Mouse (Mus musculus): ENCODE data around the gene Atrnl1. TPM values are rescaled to one million over a fixed set of nuclear protein-coding genes. Genes with fewer than 3 reads are reported as not detected.

The Atrnl1 gene
- total RNA-seq, 1 experiment = 6.7 TPM

GRCm38 (mm10) chr19:57658111-57659091 is 47.6 kb downstream of the Atrnl1 start:
- in situ Hi-C loops (cut with MboI; ENCODE audit: low sequenced_read_pairs in 2 of 2, unreplicated experiment in 2 of 2) = no loop called here
- Histone ChIP-seq H3K36me3 (ENCODE audit: control insufficient read depth, insufficient read depth, low read length, poor library complexity, severe bottlenecking) (peaks cover 27% of the 10 kb centered on the region), H3K9ac (ENCODE audit: insufficient read depth, low read depth, low read length, poor library complexity, severe bottlenecking) (no peak overlapping the region), H3K27ac (ENCODE audit: insufficient read depth, low read depth, low read length, poor library complexity, severe bottlenecking) (no peak overlapping the region), H3K4me1 (ENCODE audit: control insufficient read depth in 2 of 2, insufficient read depth in 2 of 2, low read length in 2 of 2, poor library complexity in 1 of 2) (peaks cover 0 to 9% of the 10 kb centered on the region in 2 experiments; a peak in 1 of 4 replicates), H3K9me3 (ENCODE audit: control insufficient read depth, insufficient read depth, low read depth, low read length) (no peaks in the 10 kb centered on the region), H3K4me3 (ENCODE audit: insufficient read depth in 1 of 2, low read depth in 1 of 2, low read length in 2 of 2, poor library complexity in 1 of 2, severe bottlenecking in 1 of 2) (no peak overlapping the region)
- no peak for DNase-seq (ENCODE audit: low read depth, low spot score)
- TF ChIP-seq MAFK (IDR thresholded peaks at IDR 0.05; ENCODE audit: insufficient read depth, low read depth, low read length) (no peak), ZC3H11A (IDR thresholded peaks at IDR 0.05; ENCODE audit: borderline replicate concordance, low read depth, low read length) (peak; percentile 50; the same call in 1 of the 2 replicates), CHD2 (IDR thresholded peaks at IDR 0.05; ENCODE audit: low read depth, low read length) (no peak), ZNF384 (IDR thresholded peaks at IDR 0.05; ENCODE audit: low read depth, low read length) (no peak)

- no peak for TF ChIP-seq HCFC1 (IDR thresholded peaks at IDR 0.05; ENCODE audit: borderline replicate concordance, insufficient read depth, low read length)
- TF ChIP-seq CHD2 (IDR thresholded peaks at IDR 0.05; ENCODE audit: low read depth, low read length) = no peak
- no peak for TF ChIP-seq ZC3H11A (IDR thresholded peaks at IDR 0.05; ENCODE audit: borderline replicate concordance, low read depth, low read length)
- no peak for TF ChIP-seq ZNF384 (IDR thresholded peaks at IDR 0.05; ENCODE audit: low read depth, low read length)
- no peak for TF ChIP-seq MAFK (IDR thresholded peaks at IDR 0.05; ENCODE audit: insufficient read depth, low read depth, low read length)
- peak overlapping the region; percentile 96 to 97 for H3K4me3 ChIP-seq (ENCODE audit: insufficient read depth in 1 of 2, low read depth in 1 of 2, low read length in 2 of 2, poor library complexity in 1 of 2, severe bottlenecking in 1 of 2)
These were observed 56.2 kb downstream of the Atrnl1 start for GRCm38 (mm10) chr19:57667011-57667410.

GRCm38 (mm10) chr19:57667946-57668345 is 57.1 kb downstream of the Atrnl1 start:
- peak overlapping the region; percentile 96 to 97 for H3K4me3 ChIP-seq (ENCODE audit: insufficient read depth in 1 of 2, low read depth in 1 of 2, low read length in 2 of 2, poor library complexity in 1 of 2, severe bottlenecking in 1 of 2)
- no peak for TF ChIP-seq ZNF384 (IDR thresholded peaks at IDR 0.05; ENCODE audit: low read depth, low read length)
- TF ChIP-seq MAFK (IDR thresholded peaks at IDR 0.05; ENCODE audit: insufficient read depth, low read depth, low read length) = no peak
- TF ChIP-seq HCFC1 (IDR thresholded peaks at IDR 0.05; ENCODE audit: borderline replicate concordance, insufficient read depth, low read length) = 0 out of 2 replicates have a peak, but pooled peaks have one; percentile 24
- TF ChIP-seq CHD2 (IDR thresholded peaks at IDR 0.05; ENCODE audit: low read depth, low read length) = peak; percentile 97
- peaks cover 11% of the 10 kb centered on the region for H3K36me3 ChIP-seq (ENCODE audit: control insufficient read depth, insufficient read depth, low read length, poor library complexity, severe bottlenecking)
- no peak overlapping the region for H3K27ac ChIP-seq (ENCODE audit: insufficient read depth, low read depth, low read length, poor library complexity, severe bottlenecking)
- peak; percentile 81 for DNase-seq (ENCODE audit: low read depth, low spot score)
- H3K9me3 ChIP-seq (ENCODE audit: control insufficient read depth, insufficient read depth, low read depth, low read length) = no peaks in the 10 kb centered on the region
- in situ Hi-C loops (cut with MboI; ENCODE audit: low sequenced_read_pairs in 2 of 2, unreplicated experiment in 2 of 2) = no loop called here
- no peaks in the 10 kb centered on the region for H3K4me1 ChIP-seq (ENCODE audit: control insufficient read depth in 2 of 2, insufficient read depth in 2 of 2, low read length in 2 of 2, poor library complexity in 1 of 2)
- H3K9ac ChIP-seq (ENCODE audit: insufficient read depth, low read depth, low read length, poor library complexity, severe bottlenecking) = peak overlapping the region; percentile 98

More at GRCm38 (mm10) chr19:57667011-57667410, 56.2 kb downstream of the Atrnl1 start:
- Histone ChIP-seq H3K9ac (ENCODE audit: insufficient read depth, low read depth, low read length, poor library complexity, severe bottlenecking) (peak overlapping the region; percentile 61), H3K27ac (ENCODE audit: insufficient read depth, low read depth, low read length, poor library complexity, severe bottlenecking) (no peak overlapping the region), H3K4me1 (ENCODE audit: control insufficient read depth in 2 of 2, insufficient read depth in 2 of 2, low read length in 2 of 2, poor library complexity in 1 of 2) (no peaks in the 10 kb centered on the region), H3K9me3 (ENCODE audit: control insufficient read depth, insufficient read depth, low read depth, low read length) (no peaks in the 10 kb centered on the region), H3K36me3 (ENCODE audit: control insufficient read depth, insufficient read depth, low read length, poor library complexity, severe bottlenecking) (peaks cover 15% of the 10 kb centered on the region)
- no peak for DNase-seq (ENCODE audit: low read depth, low spot score)
- in situ Hi-C loops (cut with MboI; ENCODE audit: low sequenced_read_pairs in 2 of 2, unreplicated experiment in 2 of 2) = no loop called here

GRCm38 (mm10) chr19:57679455-57679854 is 68.6 kb downstream of the Atrnl1 start:
- Histone ChIP-seq H3K27ac (ENCODE audit: insufficient read depth, low read depth, low read length, poor library complexity, severe bottlenecking) (no peak overlapping the region), H3K36me3 (ENCODE audit: control insufficient read depth, insufficient read depth, low read length, poor library complexity, severe bottlenecking) (no peaks in the 10 kb centered on the region), H3K9me3 (ENCODE audit: control insufficient read depth, insufficient read depth, low read depth, low read length) (no peaks in the 10 kb centered on the region), H3K4me3 (ENCODE audit: insufficient read depth in 1 of 2, low read depth in 1 of 2, low read length in 2 of 2, poor library complexity in 1 of 2, severe bottlenecking in 1 of 2) (no peak overlapping the region), H3K9ac (ENCODE audit: insufficient read depth, low read depth, low read length, poor library complexity, severe bottlenecking) (no peak overlapping the region), H3K4me1 (ENCODE audit: control insufficient read depth in 2 of 2, insufficient read depth in 2 of 2, low read length in 2 of 2, poor library complexity in 1 of 2) (no peaks in the 10 kb centered on the region)
- in situ Hi-C loops (cut with MboI; ENCODE audit: low sequenced_read_pairs in 2 of 2, unreplicated experiment in 2 of 2) = no loop called here
- no peak for DNase-seq (ENCODE audit: low read depth, low spot score)
- TF ChIP-seq ZC3H11A (IDR thresholded peaks at IDR 0.05; ENCODE audit: borderline replicate concordance, low read depth, low read length) (no peak), ZNF384 (IDR thresholded peaks at IDR 0.05; ENCODE audit: low read depth, low read length) (no peak), HCFC1 (IDR thresholded peaks at IDR 0.05; ENCODE audit: borderline replicate concordance, insufficient read depth, low read length) (no peak), MAFK (IDR thresholded peaks at IDR 0.05; ENCODE audit: insufficient read depth, low read depth, low read length) (no peak), CHD2 (IDR thresholded peaks at IDR 0.05; ENCODE audit: low read depth, low read length) (no peak)
